Mouse (Mus musculus) spleen, adult 10 weeks (tissue): ENCODE results near the gene Olfr519. TPM values are rescaled to one million over a fixed set of nuclear protein-coding genes. Genes with fewer than 3 reads are reported as not detected.

Experiments used
- polyA plus RNA-seq: library from polyadenylated mRNA; stranded (reverse); fragments of 350-450 nt; fragmentation: Illumina TruSeq; extraction: RNeasy Lipid Tissue Mini Kit (QIAGEN cat#74804); gene quantifications from one replicate; pipeline ENCODE4 v1.2.3, GENCODE M21; 2015; ENCODE audit warnings: low replicate concordance; ENCODE audit not compliant: insufficient read depth

Olfr519 gene
- not detected for polyA plus RNA-seq

DNA sequence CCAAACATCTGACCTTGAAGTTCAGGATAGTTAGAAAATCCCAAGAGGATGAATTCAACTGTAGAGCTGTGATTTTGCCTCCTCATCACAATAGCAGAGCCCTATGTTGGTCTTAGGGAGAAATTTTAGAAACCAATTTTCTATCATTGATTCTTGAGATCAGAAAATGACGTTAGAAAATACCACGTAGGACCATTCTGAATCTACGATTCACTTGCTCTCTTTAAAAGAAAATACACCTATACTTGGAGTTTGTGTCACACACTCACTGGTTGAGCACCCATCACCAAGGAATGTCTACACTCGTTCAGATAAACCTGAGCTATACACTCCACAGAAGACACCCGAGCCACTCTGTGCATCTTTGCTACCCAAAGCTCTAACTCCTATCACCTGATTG is at the start of gene Olfr519:
Gene Olfr519 (minus strand): TSS at position 101 of the 400 bp plus-strand sequence.

DNA sequence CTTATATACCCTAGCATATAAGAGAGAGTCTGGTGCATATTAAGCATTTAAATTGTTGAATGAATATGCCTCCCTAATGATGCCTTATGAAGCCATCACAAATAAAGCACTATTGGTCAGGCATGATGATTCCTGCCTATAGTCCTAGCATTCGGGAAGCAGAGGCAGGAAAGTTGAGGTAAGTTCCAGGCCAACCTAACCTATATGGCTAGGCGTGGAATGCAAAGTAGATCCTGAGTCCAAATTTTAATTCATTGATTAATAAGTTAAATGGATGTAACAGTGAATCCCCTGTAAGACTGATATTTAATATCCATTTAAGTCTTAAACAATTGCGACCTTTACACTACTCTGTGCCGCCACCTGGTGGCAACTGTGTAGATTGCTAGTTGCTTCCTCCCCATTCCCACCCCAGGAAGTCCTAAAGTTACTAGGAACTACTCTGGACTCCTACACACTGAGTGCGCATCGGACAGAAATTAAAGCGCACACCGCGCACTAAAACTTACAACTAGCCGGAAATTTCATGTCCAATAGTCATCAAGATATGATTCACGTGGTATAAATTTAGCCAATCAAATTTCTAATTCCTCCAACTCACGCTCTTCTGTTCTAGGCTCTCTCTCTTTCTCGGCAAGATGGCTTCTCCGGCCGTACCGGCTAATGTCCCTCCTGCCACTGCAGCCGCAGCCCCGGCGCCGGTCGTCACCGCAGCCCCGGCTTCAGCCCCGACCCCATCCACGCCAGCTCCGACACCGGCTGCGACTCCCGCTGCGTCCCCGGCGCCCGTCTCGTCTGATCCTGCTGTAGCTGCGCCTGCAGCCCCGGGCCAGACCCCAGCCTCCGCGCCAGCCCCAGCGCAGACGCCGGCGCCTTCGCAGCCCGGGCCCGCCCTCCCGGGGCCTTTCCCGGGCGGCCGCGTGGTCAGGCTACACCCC is 39.8 kb upstream of the Olfr519 start, which contains the start of gene Eif3f:
Gene Eif3f (plus strand): TSS at position 624 of the 938 bp plus-strand sequence.

DNA sequence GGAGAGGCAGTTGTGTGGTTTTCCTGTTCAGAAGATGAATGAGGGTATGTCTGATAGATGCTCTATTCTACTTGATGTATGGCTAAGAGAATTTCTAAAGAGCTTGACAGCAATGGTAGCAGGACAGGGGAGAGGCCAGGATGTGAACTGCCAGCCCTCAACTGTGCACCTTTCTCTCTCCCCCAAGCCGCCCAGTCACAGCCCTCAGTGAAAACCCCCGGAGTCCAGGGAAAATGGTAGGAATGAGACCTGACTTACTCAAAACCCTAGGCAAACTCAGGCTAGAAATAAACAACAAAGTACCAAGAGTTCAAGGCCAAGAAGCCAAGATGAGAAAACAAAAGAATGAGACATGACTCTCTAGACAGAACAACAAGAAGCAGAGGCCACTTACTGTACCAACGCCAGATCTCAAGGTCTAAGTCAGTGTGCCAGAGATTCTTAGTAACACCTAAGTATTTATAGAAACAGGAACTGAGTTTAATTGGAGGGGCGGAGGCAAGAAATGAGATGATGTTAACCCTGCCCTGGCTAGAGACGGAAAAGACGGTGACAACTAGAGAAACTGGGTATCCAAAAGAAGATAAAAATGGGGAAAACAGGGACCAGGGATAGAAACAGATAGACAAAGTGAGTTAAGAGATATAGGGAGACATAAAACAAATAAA is 35.6 kb upstream of the Olfr519 start, which contains the start of gene Nlrp10:
Gene Nlrp10 (minus strand): TSS at position 453 of the 668 bp plus-strand sequence.

DNA sequence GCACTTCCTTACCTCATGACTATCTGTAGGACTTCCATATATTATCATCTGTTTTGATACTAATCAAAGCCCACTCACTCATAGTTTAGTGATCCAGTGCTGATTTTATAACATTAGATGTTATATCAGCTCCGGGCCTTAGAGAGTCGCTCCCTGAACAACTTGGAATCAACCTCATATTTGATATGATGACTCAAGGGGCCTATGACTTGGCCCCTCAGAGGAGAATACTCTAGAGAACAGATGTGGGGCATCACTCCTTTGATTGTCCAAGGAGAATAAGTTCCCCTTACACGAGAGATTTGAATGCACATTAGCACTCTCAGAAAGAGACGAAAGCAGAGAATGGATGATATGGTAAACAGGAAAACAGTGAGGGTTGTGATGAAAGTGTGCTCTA is 9.3 kb downstream of the Olfr519 start, which contains the start of gene Olfr518:
Gene Olfr518 (minus strand): TSS at position 101 of the 400 bp plus-strand sequence.

DNA sequence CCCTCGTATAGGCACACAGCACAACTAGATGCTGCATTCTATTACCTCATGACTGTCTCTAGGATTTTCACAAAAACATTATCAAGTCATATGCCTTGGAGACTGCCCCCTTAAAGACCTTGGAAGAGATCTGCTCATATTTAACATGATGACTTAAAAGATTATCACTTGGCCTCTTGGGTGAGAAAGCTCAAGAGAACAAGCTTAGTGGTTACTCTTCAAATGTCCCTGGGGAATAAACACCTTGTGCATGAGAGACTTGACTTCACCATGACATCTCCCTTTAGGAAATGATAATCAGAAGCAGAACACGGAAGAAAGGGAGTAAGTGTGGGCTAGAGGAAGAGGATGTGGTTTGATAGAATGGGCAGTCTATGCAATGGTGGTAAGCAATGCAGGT is 21.9 kb downstream of the Olfr519 start, which contains the start of gene Olfr517:
Gene Olfr517 (minus strand): TSS at position 101 of the 400 bp plus-strand sequence.

DNA sequence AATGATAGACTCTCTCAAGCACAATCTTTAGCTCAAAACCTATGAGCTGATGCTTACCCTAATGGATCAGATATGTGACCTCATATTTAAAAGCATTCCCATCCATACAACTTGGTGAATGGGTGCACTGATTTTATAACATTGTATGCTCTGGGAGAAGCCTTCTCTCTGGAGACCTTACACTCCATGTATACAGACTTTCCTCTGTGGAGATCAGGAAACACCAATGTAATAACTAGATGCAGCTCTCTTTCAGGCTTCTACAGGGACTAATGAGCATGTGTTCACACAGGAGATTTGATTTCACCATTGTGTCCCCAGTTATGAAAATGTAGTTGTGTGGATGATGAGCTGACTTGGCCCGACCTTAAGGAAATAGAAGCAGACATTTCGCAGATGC is 43.8 kb downstream of the Olfr519 start, which contains the start of gene Olfr516:
Gene Olfr516 (minus strand): TSS at position 101 of the 400 bp plus-strand sequence.

Other genes starting within 250 kb of the Olfr519 start
- gene Olfr509, start 242.5 kb downstream of the Olfr519 start, polyA plus RNA-seq = not detected
- gene Olfr510, start 228.0 kb downstream of the Olfr519 start, polyA plus RNA-seq = not detected
- not detected for gene Olfr512, start 181.1 kb downstream of the Olfr519 start, polyA plus RNA-seq
- not detected for gene Olfr513, start 143.4 kb downstream of the Olfr519 start, polyA plus RNA-seq
- not detected for gene Olfr514, start 68.4 kb downstream of the Olfr519 start, polyA plus RNA-seq
- gene Olfr516, start 43.9 kb downstream of the Olfr519 start, polyA plus RNA-seq = not detected
- not detected for gene Olfr517, start 22.0 kb downstream of the Olfr519 start, polyA plus RNA-seq
- gene Olfr518, start 9.4 kb downstream of the Olfr519 start, polyA plus RNA-seq = not detected
- 2.7 TPM for gene Nlrp10, start 35.8 kb upstream of the Olfr519 start, polyA plus RNA-seq
- 187 TPM for gene Eif3f, start 40.0 kb upstream of the Olfr519 start, polyA plus RNA-seq
- gene Tub, start 55.9 kb upstream of the Olfr519 start, polyA plus RNA-seq = 0.46 TPM
- gene Ric3, start 188.9 kb upstream of the Olfr519 start, polyA plus RNA-seq = 0.76 TPM